Mouse (Mus musculus): ENCODE data around the gene Lyve1. TPM values are rescaled to one million over a fixed set of nuclear protein-coding genes. Genes with fewer than 3 reads are reported as not detected.
"Not testable (repeated sequence)": the region's sequence is repeated elsewhere in the genome, so short reads cannot be mapped to it uniquely, and the experiment has no call there.

Lyve1 gene
- total RNA-seq (2021) = 10 to 100 TPM; 11.3 to 19.0 TPM
- long read RNA-seq, experiment 1, transcript Lyve1-201 (6 exons, 2,893 nt) = major isoform, 5 of 6 reads
- long read RNA-seq, experiment 1, partial matches to known transcripts = 1 of 6 reads
- long read RNA-seq, experiment 1, other reads (novel, unspliced or antisense) = 0 of 6 reads
- long read RNA-seq, experiment 2, partial matches to known transcripts = 2 of 2 reads
- long read RNA-seq, experiment 2, other reads (novel, unspliced or antisense) = 0 of 2 reads

DNA sequence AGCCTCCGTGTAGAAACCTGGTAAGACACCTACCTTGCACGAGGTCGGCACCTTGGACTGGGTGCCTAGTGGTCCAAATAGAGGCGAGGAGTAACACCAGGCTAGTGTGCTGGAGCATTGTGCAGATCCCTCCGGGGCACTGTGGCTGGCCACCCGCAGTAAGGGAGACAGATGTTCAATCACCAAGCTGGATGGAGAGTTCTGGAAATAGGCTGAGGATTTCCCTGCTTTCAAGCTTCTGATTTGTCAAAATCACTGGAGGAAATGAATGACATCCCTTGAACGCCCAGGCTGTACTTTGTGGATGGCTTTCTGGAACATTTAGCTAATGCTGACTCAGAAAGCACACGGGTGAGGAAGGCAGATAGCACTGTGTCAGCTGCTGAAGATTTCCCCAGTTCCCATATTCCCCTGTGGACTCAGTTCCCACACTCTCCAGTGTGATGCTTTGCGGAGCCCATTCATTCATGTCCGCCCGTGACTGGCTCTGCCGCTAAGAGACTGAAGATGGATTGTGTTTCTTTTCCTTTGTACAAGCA, at the start of gene Lyve1:
Lyve1 (minus strand) TSS at position 489 of the 539 bp plus-strand sequence.
- no peak for DNase-seq (ENCODE audit: low spot score in 2 of 2)

DNA sequence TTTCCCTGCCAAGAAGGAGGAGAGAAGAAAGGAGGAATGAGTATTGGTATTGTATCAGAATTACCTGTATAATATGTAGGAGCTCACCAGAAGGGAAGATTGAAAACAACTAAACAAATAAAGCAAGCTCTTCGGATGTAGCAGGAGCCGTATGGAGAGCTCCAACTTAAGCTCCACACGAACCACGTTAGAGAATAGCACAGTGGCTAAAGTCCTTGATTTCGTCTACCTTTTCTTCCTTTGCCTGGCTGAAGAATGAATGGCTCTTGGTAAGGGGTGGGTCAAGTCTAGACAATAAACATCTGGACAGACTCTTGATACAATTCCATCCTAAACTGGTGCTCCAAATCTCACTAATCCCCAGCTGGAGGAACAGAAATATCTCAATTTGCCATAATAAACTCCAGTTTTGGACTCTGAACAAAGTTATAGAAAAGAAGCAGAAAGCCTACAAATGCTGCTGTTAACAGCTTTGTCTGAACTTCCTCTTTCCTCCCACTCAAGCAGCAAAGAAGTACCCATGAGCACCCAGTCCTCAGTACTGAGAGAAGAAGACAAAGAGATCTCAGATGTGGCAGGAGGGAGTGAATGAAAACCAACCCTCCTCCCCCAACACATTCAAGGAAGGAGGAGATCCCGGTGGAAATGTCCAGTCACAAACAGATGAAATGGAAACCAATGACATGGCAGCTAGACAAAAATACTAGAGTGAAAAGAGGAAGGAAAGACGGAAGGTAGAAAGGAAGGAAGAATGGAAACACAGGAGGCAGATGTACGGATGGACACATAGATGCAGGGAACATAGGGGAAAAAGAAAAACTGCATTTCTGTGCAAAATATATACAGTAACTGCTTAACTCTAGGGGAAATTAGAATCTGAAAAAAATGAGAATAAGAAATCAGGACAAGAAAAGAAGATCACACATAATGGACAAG, 45.4 kb upstream of the Lyve1 start:
- DNase-seq (ENCODE audit: low spot score in 2 of 2) = no peak

DNA sequence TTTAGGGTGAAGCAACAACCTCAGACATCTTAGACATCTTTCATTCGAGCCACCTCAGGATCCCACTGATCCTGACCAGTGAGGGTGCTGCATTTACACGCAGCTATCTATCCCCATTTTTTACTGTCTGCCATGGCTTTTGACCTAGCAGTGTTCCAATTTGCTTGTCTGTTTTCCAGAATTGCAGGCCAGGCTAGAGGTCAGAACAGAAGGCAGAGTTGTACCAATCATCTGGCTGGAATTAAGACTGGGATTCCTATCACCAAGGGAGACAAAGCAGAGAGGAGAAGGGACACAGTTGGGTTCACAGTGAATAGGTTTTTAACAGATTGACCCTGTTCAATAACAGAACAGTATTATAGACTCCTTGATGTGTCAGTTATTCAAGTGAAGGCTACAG, 43.5 kb upstream of the Lyve1 start:
- DNase-seq (ENCODE audit: low spot score in 2 of 2) = no peak

DNA sequence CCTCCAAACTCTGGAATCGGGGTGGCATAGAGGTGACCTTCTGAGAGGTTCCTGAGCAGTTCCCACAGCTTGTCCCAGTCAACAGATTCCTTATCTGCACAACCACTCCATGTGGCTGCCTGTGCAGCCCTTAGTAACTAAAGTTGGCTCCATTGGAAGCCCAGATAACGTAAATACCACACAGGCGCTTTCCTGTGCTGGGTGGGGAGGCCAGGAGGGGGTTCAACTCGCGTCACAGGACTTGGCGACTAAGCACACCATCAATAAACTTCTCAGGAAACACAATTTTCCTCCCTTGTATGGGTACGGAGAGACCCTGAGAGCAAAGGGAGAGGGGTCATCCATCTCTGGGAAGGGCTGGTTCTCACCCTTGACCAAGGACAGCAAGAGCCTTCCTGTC, 40.2 kb upstream of the Lyve1 start:
- no peak for DNase-seq (ENCODE audit: low spot score in 2 of 2)

DNA sequence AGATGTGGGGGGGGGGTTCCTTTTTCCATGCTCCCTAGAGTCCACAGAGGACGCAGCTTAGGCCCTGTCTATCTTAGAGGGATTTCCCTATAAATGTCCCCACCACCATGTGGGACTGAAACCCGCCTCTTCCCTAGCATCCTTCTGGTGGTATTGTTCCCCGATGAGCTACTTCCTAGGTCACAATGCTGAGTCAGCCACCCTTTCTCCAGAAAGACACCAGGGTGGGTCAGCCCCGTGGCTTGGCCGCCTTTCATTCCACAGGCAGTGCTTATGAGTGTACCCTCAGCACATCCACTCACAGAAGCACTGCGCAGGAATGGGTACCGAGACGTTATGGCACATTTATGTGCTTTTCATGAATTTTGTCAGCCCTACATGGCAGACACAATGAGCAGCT, 34.2 kb upstream of the Lyve1 start:
- DNase-seq (ENCODE audit: low spot score in 2 of 2) = no peak

DNA sequence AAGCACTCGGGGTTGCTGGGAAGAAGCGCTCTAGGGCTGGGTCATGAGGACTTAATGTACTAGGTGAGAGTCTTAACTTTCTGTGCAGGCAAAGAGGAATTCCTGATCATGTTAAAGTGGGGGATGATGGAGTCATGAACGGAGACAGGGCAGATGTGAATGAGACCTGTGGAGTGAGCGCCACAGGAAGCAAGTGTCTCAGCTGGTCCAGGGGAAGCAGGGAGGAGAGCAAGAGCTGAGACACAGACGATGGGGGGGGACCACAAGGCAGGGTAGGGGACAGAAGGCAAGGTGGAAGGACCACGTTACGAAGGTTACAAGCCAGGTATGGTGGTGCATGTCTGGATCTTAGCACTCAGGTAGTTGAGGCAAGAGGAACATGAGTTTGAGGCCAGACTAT, 33.4 kb upstream of the Lyve1 start:
- DNase-seq (ENCODE audit: low spot score in 2 of 2) = no peak

DNA sequence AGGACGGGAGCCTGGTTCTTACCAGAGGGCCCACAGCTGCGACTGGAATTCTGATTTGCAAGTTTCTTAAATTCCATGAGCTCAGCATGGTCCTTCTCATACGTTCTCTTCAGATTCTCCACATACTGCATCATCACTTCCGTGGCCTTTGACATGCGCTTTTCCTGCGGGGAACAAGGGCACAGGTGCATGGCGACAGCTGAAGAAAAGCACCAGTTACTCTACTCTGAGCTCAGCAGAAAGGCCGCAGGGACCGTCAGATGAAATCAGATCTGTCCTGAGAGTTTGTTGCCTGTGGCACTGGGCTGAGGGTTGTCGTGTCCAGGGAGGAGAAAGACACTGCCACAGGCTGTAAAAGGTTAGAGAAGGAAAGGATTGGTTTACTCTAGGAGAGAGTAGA, 32.7 kb upstream of the Lyve1 start:
- not testable (repeated sequence) for DNase-seq (ENCODE audit: low spot score in 2 of 2)

DNA sequence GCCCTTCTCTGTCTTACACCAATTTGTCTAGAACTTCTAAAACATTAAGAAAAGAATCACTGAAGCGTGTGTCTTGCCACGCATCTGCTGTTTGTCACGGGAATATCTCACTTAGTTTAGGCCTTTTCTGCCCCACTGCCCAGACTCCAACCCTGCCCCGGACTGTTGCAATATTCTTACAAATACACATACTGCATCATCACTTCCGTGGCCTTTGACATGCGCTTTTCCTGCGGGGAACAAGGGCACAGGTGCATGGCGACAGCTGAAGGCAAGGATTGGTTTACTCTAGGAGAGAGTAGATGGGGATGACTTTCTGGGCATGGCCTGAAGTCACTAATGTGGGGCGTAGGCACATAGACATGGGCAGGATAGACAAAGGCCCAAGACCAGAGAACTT, 31.6 kb upstream of the Lyve1 start:
- no peak for DNase-seq (ENCODE audit: low spot score in 2 of 2)

DNA sequence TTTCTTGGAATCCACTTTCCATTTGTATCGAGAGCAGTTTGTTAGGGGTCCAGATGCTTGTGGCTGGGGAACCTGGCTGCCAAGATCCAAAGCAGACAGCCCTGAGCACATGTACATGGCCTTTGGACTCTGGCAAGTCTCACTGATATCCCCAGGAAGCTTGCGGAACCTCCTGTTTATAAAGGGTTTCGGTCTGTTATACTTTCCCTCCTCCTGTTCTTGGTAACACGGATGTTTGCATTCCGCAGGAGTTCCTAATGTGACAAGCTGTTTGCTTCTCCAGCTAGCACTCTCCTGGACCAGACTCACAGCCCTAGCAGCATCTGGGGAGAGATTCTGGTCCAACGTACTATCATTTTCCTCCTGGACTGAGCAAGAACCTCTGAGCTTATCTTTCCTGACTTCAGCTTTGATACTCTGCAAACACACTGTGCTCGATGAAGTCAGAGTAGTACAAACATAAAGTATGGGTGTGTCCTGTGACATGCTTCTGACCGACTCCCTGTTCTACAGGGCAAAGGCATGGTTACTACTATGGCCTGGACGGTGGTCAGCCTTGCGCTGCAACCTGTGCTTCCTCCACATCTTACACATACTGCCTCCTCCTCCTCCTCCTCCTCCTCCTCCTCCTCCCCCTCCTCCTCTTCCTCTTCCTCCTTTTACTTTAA, 31.0 kb upstream of the Lyve1 start:
- DNase-seq (ENCODE audit: low spot score in 2 of 2) = no peak

DNA sequence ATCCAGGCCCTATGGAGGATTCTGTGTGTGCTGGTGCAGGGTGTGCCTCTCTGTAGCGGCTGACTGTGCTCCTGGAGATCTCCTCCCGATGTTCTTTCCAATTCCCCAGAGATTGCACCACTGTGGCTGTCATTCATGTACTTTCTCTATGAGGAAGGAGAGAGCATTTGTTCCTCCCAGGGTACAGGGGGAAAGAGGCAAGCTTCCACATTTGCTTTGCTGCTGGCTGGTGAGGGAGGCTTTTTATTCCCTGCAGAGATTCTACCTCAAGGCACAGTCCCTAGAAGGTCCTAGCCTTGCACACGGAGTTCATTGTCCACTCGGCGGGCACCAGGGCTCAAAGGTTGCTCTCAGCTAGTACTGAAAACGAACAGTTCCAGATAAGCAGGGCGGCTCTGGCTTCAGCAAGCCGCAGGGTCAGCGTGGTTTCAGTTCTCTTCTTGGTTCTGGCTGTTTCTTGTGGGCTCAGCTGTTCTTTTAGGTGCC, 28.5 kb upstream of the Lyve1 start:
- no peak for DNase-seq (ENCODE audit: low spot score in 2 of 2)

DNA sequence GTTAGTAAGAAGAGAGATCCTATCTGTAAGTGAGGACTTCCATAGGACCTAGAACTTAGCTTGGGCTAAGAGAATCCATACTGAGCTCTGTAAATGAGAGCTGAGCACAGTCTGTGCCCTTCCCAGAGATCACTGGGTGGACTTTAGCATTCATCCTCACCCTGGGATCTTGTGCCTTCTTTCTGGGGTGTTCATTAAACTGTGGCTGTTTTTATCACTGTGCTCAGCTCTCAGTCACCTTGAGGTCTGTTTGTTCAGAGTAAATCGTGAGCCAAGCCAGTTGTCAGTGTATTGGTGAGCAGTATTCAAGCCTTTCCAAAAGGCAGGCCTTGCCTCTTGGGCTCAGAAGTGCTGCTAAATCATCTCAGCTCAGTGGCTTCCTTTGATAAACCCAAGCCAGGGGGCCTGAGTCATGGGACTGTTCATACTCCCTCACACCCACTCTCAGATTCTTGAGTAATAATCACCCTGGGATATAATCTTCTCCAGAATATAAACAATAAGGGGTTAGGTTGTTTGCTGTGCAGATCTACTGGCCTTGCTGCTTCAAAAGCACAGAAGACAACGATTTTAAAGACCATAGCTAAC, 18.8 kb upstream of the Lyve1 start:
- DNase-seq (ENCODE audit: low spot score in 2 of 2) = no peak

DNA sequence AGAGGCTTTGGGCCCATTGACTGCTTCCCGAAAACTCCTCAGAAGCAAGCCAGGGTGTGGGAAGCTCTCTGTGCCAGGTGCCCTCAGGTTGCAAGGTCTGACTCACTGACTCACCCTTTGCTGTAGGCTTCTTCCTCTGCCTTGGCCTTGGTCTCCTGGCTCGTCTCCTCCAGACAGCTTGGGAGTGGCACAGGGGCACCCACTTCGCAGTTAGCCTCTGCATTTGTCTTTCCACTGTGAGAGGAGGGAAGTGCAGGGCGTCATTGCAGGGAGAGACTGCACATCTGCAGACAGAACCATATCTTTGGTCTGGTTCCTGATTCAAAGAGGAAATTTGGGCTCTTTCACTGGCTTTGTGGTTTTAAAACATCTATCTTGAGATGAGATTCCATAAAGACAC, 15.0 kb upstream of the Lyve1 start:
- DNase-seq (ENCODE audit: low spot score in 2 of 2) = no peak

DNA sequence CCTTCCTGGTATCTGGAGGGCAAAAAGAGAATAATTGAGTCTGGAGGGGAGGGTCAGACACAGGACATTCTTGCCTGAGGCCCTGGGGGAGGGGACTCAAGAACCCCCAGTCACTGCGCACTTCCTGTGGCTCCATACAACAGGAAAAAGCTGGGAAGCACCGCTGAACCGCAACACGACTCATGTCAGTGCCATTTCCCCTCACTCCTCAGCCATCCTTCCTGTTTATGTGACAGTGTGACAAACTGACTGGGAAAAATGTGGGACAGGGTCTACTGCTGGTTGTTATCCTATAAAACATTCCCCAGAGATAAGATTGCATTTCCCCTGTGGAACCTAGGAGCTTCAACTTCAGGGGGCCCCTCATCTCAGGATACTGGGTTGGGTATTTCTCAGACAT, 13.9 kb upstream of the Lyve1 start:
- DNase-seq (ENCODE audit: low spot score in 2 of 2) = no peak

DNA sequence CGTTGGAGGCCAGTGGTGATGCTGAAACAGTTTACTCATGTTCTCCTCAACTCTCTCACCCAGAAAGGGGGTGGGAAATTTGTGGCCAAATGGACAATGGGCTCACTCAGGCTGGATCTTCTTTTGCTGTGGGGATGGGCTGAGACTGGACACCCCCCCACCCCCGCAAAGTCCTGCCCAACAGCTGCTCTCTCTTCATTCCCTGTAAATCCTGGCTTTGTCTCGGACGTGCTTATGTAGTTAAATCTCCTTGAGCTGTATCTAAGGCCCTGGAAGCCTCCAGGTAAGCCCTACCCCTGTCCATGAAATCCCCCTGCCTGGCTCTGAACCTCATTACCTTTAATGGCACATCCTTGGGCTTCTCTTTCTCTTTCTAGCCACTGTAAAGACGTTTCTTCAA, 5.8 kb upstream of the Lyve1 start:
- no peak for DNase-seq (ENCODE audit: low spot score in 2 of 2)

DNA sequence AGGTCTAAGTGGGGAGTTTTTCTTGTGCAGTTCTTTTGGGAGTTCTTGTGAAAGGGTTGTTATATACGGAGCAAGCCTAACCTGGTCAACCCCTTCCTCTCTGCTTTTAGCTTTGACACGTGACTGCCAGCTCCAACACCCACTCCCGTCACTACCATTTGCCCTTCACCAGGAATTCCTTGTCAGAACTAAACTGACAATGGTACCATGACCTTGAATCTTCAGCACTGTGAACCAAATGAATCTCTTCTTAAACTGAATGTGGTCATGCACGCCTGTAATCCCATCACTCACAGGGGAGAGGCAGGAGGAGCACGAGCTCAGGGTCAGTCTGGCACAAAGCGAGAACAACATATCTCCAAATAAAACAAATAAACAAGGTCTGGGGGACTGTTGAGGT, 4.1 kb upstream of the Lyve1 start:
- DNase-seq (ENCODE audit: low spot score in 2 of 2) = no peak

DNA sequence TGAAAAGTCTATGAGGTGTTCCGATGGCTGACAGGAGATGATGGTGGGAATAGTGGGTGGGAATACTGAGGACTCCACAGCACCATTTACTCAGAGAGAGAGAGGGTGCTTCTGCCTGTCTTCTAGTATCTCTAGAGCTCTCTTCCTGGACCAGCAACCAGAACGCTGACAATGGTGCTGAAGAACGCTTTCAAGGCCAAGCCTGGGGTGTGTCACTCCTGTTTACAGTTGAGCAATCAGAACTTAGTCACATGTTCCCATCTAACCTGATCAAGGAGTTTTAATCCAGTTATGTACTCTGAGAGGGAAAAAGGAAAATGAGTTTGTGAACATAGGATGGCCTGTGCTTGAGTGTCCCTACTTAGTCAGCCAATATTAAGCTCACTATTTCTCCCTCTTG, 3.0 kb upstream of the Lyve1 start:
- no peak for DNase-seq (ENCODE audit: low spot score in 2 of 2)

DNA sequence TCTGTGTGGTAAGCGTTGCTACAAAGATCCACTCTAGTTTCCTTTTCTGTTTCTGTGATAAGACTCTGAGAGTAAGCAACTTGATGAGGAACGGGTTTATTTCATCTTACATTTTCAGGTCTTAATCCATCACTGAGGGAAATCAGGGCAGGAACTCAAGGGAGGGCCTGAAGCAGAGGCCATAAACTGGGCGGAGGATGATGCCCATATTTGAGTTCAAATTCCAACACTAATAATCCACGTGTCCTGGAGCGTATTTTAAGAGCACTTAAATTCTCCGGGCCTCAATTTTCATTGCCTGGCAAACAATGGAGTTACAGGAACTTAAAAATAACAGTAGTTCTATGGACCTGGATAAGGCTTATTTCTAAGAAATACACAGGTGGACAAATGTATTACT, 2.5 kb upstream of the Lyve1 start:
- no peak for DNase-seq (ENCODE audit: low spot score in 2 of 2)

DNA sequence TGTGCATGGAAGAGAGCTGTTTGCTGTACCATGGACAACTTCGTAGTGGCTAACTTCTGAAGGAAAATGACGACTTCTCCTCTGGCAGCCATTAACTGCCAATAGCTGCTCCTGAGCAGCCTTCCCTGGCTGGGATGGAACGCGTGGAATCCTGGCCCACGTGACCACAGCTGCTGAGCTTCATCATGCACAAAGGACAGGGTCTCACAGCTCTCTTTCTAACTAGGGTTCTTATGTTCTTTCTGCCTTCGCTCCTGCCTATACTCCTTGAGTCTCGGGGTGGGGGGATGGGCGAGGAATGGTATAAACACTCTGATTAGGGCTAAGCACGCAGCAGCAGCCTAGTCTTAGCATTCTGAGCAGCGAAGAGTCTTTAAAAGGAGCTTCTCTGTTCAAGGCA, 2.0 kb upstream of the Lyve1 start:
- no peak for DNase-seq (ENCODE audit: low spot score in 2 of 2)

DNA sequence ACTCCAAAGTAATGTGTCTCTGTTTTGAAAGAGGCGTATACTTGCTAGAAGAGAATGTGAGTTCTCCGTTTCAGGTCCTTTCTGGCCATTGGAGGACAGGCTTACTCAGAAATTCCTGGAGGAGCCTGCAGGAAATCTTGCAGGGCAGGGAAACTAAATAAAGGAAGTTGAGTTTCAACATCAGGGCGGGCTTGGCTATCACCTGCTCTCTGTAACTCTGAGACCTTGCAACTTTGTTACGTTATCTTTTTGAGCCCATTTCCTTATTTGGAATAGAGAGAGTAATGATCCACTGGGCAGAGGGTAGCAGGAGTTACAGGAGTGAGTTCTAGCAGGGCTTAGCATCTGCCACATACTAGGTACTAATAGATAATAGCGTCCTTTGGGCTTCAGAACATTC, 2.9 kb downstream of the Lyve1 start:
- DNase-seq (ENCODE audit: low spot score in 2 of 2) = no peak

DNA sequence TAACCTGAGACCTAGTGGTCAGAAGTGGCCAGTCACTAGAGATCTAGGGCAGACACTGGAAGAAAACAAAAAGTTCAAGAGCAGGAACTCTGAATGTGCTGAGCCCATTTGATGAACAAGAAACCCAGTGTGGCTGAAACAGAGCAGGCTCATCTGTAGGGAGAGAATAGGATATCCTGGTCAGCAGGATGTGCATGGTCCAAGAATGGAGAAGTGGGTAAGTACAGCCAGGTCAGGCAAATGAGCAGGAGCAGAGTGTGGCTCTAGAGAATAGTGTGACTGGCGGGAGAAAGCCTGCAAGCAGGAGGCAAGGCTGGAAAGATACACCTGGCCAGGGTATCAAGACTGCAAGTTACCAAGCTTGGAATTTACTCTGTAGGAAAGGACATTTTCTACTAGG, 7.4 kb downstream of the Lyve1 start:
- DNase-seq (ENCODE audit: low spot score in 2 of 2) = no peak

DNA sequence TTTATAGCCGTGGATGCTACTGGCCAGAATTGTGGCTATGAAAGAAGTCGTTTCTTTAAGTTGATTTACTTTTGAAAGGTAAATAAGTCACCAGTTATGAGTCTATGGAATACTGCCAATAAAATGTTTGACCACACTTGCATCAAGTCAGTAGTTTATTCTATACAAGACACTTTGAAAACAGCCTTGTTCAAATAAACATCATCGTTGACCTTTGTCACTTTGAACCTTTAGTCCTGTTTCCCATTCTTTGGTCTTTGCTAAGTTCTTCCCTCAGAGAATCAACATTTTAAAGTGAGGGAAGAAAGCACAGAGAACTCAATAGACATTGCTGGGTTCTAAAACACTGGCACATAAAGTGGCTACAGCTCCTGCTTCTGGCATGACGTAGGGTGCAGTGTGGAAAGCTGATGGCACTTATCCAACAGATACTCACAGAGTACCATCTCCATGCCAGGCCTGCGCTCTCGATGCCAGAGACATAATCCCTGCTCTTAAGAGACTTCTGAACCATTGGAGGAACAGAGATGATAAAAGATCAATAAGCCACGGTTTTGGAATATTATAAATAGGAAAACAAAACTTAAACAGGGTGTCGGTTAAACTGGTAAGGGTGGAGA, 8.0 kb downstream of the Lyve1 start:
- no peak for DNase-seq (ENCODE audit: low spot score in 2 of 2)

All from adrenal gland, adult 18-20 months (tissue).